Mouse (Mus musculus): ENCODE data around the gene Rap2c. TPM values are rescaled to one million over a fixed set of nuclear protein-coding genes. Genes with fewer than 3 reads are reported as not detected.

Gene Rap2c
- total RNA-seq (2018; cell fraction: chromatin; rRNA removed): 10 to 100 TPM in 25 of 26 experiments, 1 to 10 TPM in 1; 9.6 to 67.1 (median 31.6) TPM
- 100 to 1,000 TPM in 2 of 26 experiments, 10 to 100 TPM in 24; 46.9 to 105 (median 66.5) TPM for total RNA-seq (2018; cell fraction: cytosol; rRNA removed)
- total RNA-seq (2018; cell fraction: nucleus; rRNA removed): 10 to 100 TPM; 24.1 to 98.4 (median 61.1) TPM
- 30.1 to 54.2 TPM (median 51.7 TPM) in 3 replicates for polyA plus RNA-seq (2018)

- Histone ChIP-seq H3K79me2 (ENCODE audit: inconsistent target) (peaks cover 47% of the 10 kb centered on the region), H3K27ac (peak within 1 kb of the TSS; percentile 67), H3K36me3 (ENCODE audit: inconsistent target) (no peaks in the 10 kb centered on the region), H3K4me3 (ENCODE audit: inconsistent target) (peak within 1 kb of the TSS; percentile 56)
- WGBS (ENCODE audit: missing documents): 31% methylated on average over 21 of the region's 92 CpGs
Measured at GRCm38 (mm10) chrX:51017851-51018785, at the start of gene Rap2c. TSS of gene Rap2c (minus strand) at chrX:51018018.

- Histone ChIP-seq H3K79me2 (ENCODE audit: inconsistent target) (no peaks in the 10 kb centered on the region), H3K4me3 (ENCODE audit: inconsistent target) (no peak overlapping the region), H3K36me3 (ENCODE audit: inconsistent target) (no peaks in the 10 kb centered on the region), H3K27ac (no peak overlapping the region)
- WGBS (ENCODE audit: missing documents): 86% methylated on average over 11 of the region's 11 CpGs
Measured at GRCm38 (mm10) chrX:51066539-51067286, 48.9 kb upstream of the Rap2c start.

GRCm38 (mm10) chrX:51065773-51066172, 48.0 kb upstream of the Rap2c start:
- 38% methylated on average over 5 of the region's 6 CpGs for WGBS (ENCODE audit: missing documents)

DNA sequence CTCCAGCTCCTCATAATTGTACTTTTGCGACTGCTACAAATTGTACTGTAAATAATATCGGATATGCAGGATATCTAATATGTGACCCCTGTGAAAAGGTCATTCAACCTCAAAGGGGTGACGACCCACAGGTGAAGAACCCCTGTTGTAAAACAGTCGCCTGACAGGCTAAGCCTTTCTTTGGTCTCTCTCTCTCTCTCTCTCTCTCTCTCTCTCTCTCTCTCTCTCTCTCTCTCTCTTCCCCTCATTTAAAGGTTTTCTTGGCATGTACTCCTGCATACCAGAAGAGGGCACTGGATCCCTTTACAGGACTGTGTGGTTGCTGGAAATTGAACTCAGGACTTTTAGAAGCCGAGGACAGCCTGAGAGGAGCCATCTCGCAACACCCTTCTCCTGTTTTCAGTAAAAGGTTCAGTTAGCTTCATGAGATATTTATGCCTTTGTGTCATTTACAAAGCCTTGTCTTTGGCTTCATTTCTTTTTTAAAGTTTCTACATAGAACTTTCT, 47.4 kb upstream of the Rap2c start:
- Histone ChIP-seq H3K4me3 (ENCODE audit: inconsistent target) (no peak overlapping the region), H3K79me2 (ENCODE audit: inconsistent target) (no peaks in the 10 kb centered on the region), H3K27ac (no peak overlapping the region), H3K36me3 (ENCODE audit: inconsistent target) (no peaks in the 10 kb centered on the region)
- WGBS (ENCODE audit: missing documents): 50% methylated on average over 6 of the region's 6 CpGs

More at GRCm38 (mm10) chrX:51065773-51066172, 48.0 kb upstream of the Rap2c start:
- Histone ChIP-seq H3K36me3 (ENCODE audit: inconsistent target) (no peaks in the 10 kb centered on the region), H3K4me3 (ENCODE audit: inconsistent target) (no peak overlapping the region), H3K79me2 (ENCODE audit: inconsistent target) (no peaks in the 10 kb centered on the region), H3K27ac (no peak overlapping the region)

- no peaks in the 10 kb centered on the region for H3K79me2 ChIP-seq (ENCODE audit: inconsistent target)
- no peak overlapping the region for H3K27ac ChIP-seq
- H3K4me3 ChIP-seq (ENCODE audit: inconsistent target): no peak overlapping the region
- 83% methylated on average over 3 of the region's 4 CpGs for WGBS (ENCODE audit: missing documents)
- no peaks in the 10 kb centered on the region for H3K36me3 ChIP-seq (ENCODE audit: inconsistent target)
Measured at GRCm38 (mm10) chrX:51060220-51060619, 42.4 kb upstream of the Rap2c start.

DNA sequence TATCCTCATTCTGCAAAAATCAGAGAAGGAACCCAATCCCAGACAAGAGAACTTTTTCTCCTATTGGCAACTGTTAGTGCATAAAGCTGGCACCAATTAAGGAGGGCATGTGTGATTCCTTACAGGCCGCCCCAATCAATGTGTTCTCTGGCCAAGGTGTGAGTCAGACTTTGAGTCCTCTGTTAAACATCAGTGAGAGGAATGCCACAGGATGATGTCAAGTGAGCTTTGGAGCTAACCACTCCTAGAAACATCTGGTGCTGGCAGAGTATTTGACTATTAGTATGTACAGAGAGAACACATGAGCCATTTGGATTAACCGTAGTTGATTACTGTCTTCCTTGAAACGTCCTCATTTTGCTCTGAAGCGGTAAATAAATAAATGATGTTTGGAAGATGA, 40.9 kb upstream of the Rap2c start:
- Histone ChIP-seq H3K4me3 (ENCODE audit: inconsistent target) (no peak overlapping the region), H3K36me3 (ENCODE audit: inconsistent target) (no peaks in the 10 kb centered on the region), H3K79me2 (ENCODE audit: inconsistent target) (no peaks in the 10 kb centered on the region), H3K27ac (no peak overlapping the region)
- 89% methylated on average over 4 of the region's 4 CpGs for WGBS (ENCODE audit: missing documents)

DNA sequence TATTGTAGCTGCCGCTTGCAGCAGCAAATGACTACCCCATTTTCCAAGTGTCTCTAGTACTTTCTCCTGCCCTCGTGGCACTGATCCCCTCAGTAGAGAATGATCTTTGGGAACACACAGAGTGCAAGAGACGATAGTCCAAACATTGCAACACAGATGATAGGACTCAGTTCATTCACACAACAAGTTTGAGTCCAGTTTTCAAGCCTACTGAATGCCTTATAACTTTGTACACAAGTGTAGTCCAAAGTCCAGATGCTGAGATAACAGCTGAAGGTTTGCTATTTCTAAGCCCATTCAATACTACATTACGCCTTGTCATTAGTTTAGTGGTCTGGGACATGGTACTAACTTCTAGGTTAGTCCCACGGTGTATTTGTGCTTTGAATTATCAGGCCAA, 40.5 kb upstream of the Rap2c start:
- Histone ChIP-seq H3K4me3 (ENCODE audit: inconsistent target) (no peak overlapping the region), H3K36me3 (ENCODE audit: inconsistent target) (no peaks in the 10 kb centered on the region), H3K79me2 (ENCODE audit: inconsistent target) (no peaks in the 10 kb centered on the region), H3K27ac (no peak overlapping the region)
- 90% methylated on average over 5 of the region's 5 CpGs for WGBS (ENCODE audit: missing documents)

- H3K27ac ChIP-seq: no peak overlapping the region
- no peak overlapping the region for H3K4me3 ChIP-seq (ENCODE audit: inconsistent target)
- H3K36me3 ChIP-seq (ENCODE audit: inconsistent target): no peaks in the 10 kb centered on the region
- H3K79me2 ChIP-seq (ENCODE audit: inconsistent target): no peaks in the 10 kb centered on the region
- 75% methylated on average over 3 of the region's 3 CpGs for WGBS (ENCODE audit: missing documents)
Measured at GRCm38 (mm10) chrX:51051680-51052461, 34.1 kb upstream of the Rap2c start.

- Histone ChIP-seq H3K4me3 (ENCODE audit: inconsistent target) (no peak overlapping the region), H3K79me2 (ENCODE audit: inconsistent target) (no peaks in the 10 kb centered on the region), H3K36me3 (ENCODE audit: inconsistent target) (no peaks in the 10 kb centered on the region), H3K27ac (no peak overlapping the region)
- 72% methylated on average over 7 of the region's 7 CpGs for WGBS (ENCODE audit: missing documents)
Measured at GRCm38 (mm10) chrX:51035678-51036209, 17.9 kb upstream of the Rap2c start.

DNA sequence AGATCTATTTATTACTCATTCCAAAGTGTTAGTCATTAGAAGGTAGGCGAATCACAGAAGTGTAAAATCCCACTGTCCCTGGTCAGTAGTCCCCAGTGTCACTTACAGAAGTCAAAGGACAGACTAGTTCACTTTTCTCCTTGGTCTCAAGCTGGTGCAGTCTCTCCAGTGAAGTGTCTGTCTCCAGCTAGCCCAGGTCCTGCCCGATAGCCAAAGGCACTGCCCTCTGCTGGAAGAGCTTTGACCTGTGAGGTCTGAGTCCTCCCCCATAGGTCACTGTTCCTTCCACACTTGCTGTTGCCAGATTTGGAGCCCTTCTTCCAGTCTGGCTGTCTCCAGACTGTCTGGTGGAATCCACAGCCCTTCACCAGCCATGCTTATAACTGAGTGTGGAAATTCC, 2.1 kb upstream of the Rap2c start:
- peak overlapping the region; percentile 65 for H3K27ac ChIP-seq
- WGBS (ENCODE audit: missing documents): 10% methylated on average over 2 of the region's 2 CpGs
- no peaks in the 10 kb centered on the region for H3K36me3 ChIP-seq (ENCODE audit: inconsistent target)
- peaks cover 29% of the 10 kb centered on the region for H3K79me2 ChIP-seq (ENCODE audit: inconsistent target)
- H3K4me3 ChIP-seq (ENCODE audit: inconsistent target): peak overlapping the region; percentile 41; the same call in 1 of the 2 replicates

GRCm38 (mm10) chrX:51018786-51019179, 965 bp upstream of the Rap2c start:
- WGBS (ENCODE audit: missing documents): 36% methylated on average over 22 of the region's 32 CpGs
- Histone ChIP-seq H3K4me3 (ENCODE audit: inconsistent target) (peak overlapping the region; percentile 41), H3K36me3 (ENCODE audit: inconsistent target) (no peaks in the 10 kb centered on the region), H3K27ac (peak overlapping the region; percentile 65), H3K79me2 (ENCODE audit: inconsistent target) (peaks cover 40% of the 10 kb centered on the region)

DNA sequence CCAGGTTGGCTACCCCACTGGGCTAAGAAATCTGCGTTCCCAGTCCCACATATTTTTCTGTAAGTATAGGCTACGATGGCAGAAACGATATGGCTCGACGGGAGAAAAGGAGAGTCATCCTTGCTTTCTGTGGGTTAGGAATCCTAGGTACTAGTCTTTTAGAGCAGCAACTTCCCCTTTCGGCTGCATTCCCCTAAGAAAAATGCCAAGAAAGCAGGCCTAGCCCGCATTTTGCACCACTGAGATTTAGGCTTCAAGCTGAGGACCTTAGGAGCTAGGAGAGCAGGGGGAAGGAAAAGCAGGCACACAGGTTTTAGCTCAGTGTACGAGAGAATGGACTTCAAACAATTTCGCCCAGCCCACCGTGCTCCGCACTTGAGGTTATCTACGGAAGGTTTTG, 892 bp downstream of the Rap2c start:
- Histone ChIP-seq H3K27ac (peak overlapping the region; percentile 67), H3K79me2 (ENCODE audit: inconsistent target) (peaks cover 50% of the 10 kb centered on the region), H3K36me3 (ENCODE audit: inconsistent target) (no peaks in the 10 kb centered on the region), H3K4me3 (ENCODE audit: inconsistent target) (peak overlapping the region; percentile 56)
- 29% methylated on average over 12 of the region's 12 CpGs for WGBS (ENCODE audit: missing documents)

- WGBS (ENCODE audit: missing documents): 58% methylated on average over 2 of the region's 2 CpGs
- H3K27ac ChIP-seq: no peak overlapping the region
- H3K79me2 ChIP-seq (ENCODE audit: inconsistent target): peaks cover 92% of the 10 kb centered on the region
- H3K36me3 ChIP-seq (ENCODE audit: inconsistent target): no peaks in the 10 kb centered on the region
- H3K4me3 ChIP-seq (ENCODE audit: inconsistent target): no peak overlapping the region
Measured at GRCm38 (mm10) chrX:51012280-51012679, 5.5 kb downstream of the Rap2c start.

GRCm38 (mm10) chrX:51010323-51010722, 7.5 kb downstream of the Rap2c start:
- Histone ChIP-seq H3K36me3 (ENCODE audit: inconsistent target) (no peaks in the 10 kb centered on the region), H3K27ac (no peak overlapping the region), H3K4me3 (ENCODE audit: inconsistent target) (no peak overlapping the region), H3K79me2 (ENCODE audit: inconsistent target) (peaks cover 77% of the 10 kb centered on the region)
- 84% methylated on average over 4 of the region's 4 CpGs for WGBS (ENCODE audit: missing documents)
